Mouse (Mus musculus): Measurements from ENCODE around the gene Nnat.

DNA sequence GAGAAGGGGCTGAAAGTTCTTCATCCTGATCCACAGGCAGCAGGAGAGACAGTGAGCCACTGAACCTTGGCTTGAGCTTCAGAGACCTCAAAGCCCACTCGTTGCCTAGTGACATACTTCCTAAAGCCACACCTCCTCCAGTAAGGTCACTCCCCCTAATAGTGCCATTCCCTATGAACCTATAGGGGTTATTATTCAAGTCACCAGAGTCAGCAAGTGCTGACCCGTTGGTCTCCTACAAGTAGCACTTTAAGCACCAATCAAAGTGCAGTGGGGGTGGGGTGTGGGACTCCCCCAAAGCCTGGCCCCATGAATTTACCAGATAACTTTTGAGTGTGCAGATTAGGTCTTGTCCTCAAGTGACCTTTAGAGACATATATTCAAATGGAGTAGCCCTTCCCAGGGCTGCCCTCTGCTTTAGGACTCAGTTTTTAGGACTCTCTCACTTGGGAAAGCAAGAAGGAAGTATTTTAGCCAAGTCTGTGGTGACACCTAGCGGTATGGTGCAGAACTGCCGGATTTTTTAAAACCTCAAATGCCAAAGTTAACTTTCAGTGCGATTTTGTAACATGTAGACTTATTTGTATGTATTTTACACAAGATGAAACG, 11.4 kb downstream of the Nnat start, which contains the start of gene Blcap:
- TF ChIP-seq CTCF (IDR thresholded peaks at IDR 0.05; ENCODE audit: low read depth, low read length) (no peak), POLR2A (IDR thresholded peaks at IDR 0.05; ENCODE audit: insufficient read depth, low read length) (no peak)

All from ES-Bruce4 (cell line).